Mouse (Mus musculus) olfactory bulb, adult 2 months (tissue): Measurements from ENCODE around the gene Rabep1. TPM values are rescaled to one million over a fixed set of nuclear protein-coding genes. Genes with fewer than 3 reads are reported as not detected.

Experiments
- H3K27ac ChIP-seq: fragments of 200-500 bp; 2 replicates; pipeline ENCODE4 v1.5.1; 2012; ENCODE audit warnings: low read depth, low read length; ENCODE audit not compliant: insufficient read depth
- H3K4me1 ChIP-seq: fragments of 200-500 bp; 2 replicates; pipeline ENCODE4 v1.6.1; 2012; ENCODE audit warnings: low read length; ENCODE audit not compliant: control insufficient read depth, insufficient read depth
- H3K4me3 ChIP-seq: fragments of 200-500 bp; 2 replicates; pipeline ENCODE4 v1.5.1; 2012; ENCODE audit warnings: mild to moderate bottlenecking, low read depth, low read length, moderate library complexity; ENCODE audit not compliant: insufficient read depth
- CTCF ChIP-seq: fragments of 200-500 bp; IDR thresholded peaks from 2 replicates; pipeline ENCODE4 v1.5.1; 2012; ENCODE audit warnings: low read depth, mild to moderate bottlenecking, low read length, moderate library complexity; ENCODE audit not compliant: insufficient read depth
- POLR2A ChIP-seq: fragments of 200-500 bp; IDR thresholded peaks from 2 replicates; pipeline ENCODE4 v1.6.1; 2012; ENCODE audit warnings: mild to moderate bottlenecking, low read depth, low read length, moderate library complexity; ENCODE audit not compliant: insufficient read depth
- WGBS: fragments of 180-500 bp; shearing (Covaris S2); methylation state at CpG from one replicate; pipeline ENCODE4 v1.1.7; 2018; 5-methylcytosine and 5-hydroxymethylcytosine counted together
- polyA plus RNA-seq: library from polyadenylated mRNA; stranded (reverse); fragments of >200 nt; gene quantifications from 2 replicates; pipeline ENCODE4 v1.2.4, GENCODE M21; 2012; ENCODE audit warnings: low replicate concordance; ENCODE audit not compliant: missing spikeins, insufficient read depth, insufficient read length

The Rabep1 gene
- polyA plus RNA-seq = not detected in 2 replicates

DNA sequence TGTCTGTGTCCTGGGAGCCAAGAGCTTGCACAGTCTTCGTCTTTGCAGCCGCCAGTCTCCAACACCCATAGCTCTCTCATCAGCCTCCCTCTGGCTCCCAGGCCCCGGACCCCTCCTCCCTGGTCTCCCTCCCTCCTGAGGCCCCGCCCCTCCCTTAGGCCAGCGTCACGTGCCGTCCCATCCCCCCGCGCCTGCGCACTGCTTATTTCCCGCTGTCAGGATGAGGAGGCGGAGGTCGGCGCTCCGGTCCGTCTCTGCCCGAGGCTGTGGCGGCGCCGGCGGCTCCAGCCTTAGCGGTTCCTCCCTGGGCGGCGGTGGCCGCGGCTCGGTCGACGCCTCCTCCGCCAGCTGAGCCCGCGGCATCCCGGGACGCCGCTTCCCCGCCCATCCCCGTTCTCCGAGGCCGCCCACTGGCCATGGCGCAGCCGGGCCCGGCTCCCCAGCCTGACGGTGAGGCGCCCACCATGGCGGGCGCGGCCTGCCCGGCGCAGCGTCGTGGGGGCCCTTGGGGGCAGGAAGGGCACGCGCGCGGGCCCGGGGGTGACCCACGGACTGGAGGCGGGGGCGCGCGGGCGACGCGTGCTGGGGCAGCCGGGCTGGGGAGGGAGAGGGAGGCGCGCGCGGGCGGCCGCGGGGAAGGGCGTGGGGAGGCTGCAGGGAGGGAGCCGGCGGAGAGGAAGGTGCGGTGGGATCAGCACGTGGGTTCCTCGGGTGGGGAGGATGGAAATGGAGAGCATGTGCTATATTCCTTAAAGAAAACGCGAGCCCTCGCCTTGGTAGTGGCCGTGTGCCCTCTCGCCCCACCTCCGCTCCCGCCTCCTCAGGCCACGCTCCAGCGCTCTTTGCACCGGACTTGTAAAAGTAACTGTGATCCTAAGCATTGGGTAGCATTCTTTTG is at the start of gene Rabep1:
Rabep1 (plus strand) TSS at position 220 of the 898 bp plus-strand sequence.
- WGBS = under 1% methylated on average over 79 of the region's 88 CpGs
- Histone ChIP-seq H3K27ac (peak within 1 kb of the TSS; percentile 78), H3K4me1 (peaks cover 5% of the 10 kb centered on the region; the same call in 1 of the 2 replicates), H3K4me3 (peak within 1 kb of the TSS; percentile 99)
- TF ChIP-seq CTCF (no peak), POLR2A (peak; percentile 89)

GRCm38 (mm10) chr11:70802208-70802864 is 42.2 kb upstream of the Rabep1 start:
- TF ChIP-seq POLR2A = no peak
- no peak for TF ChIP-seq CTCF

DNA sequence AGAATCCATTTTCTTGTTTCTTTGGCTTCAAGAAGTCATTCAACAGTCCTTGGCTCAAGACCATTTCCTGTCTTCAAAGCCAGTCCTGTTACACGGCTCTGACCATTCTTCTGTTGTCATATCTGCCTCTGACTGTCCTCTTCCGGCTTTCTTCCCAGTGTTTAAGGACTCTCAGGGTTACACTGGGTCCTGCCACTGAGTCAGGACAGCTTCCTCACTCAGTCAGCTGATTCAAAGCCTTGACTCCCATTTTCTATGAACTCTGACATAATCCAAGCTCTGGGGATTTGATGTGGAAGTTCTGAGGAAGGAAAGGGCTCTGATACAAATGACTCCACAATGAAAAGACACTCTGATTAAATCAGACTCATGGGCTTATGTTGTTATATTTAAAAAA is 41.7 kb upstream of the Rabep1 start:
- no peak overlapping the region for H3K4me3 ChIP-seq
- no peaks in the 10 kb centered on the region for H3K4me1 ChIP-seq
- no peak overlapping the region for H3K27ac ChIP-seq
- no peak for TF ChIP-seq CTCF
- no peak for TF ChIP-seq POLR2A
- 73% methylated on average over 2 of the region's 2 CpGs for WGBS

More at GRCm38 (mm10) chr11:70802208-70802864, 42.2 kb upstream of the Rabep1 start:
- WGBS = 93% methylated on average over 2 of the region's 2 CpGs
- Histone ChIP-seq H3K4me3 (no peak overlapping the region), H3K27ac (no peak overlapping the region), H3K4me1 (no peaks in the 10 kb centered on the region)

DNA sequence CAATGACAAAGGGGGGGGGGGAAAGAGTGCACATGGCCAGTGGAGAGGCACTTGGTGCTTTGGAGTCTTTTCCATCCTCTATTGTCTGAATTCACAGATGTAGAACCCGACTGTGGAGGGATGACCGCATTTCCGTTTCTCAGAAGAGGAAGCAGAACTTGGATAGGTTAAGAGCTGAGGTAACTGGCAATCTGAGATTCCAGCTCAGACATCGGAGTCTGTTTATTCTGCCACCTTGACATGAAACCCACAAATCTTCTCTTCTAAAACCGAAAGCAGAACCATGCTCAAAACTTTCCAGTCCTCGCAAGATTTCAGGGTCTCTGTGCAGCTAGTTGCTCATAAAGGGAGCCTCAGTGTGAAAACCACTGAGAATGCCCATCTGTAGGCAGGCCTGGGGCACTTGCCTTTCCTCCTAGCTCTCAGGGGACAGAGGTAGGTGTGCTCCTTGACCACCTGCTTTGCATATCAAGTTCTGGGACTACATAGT is 40.8 kb upstream of the Rabep1 start:
- TF ChIP-seq POLR2A (no peak), CTCF (no peak)
- Histone ChIP-seq H3K27ac (no peak overlapping the region), H3K4me1 (no peaks in the 10 kb centered on the region), H3K4me3 (no peak overlapping the region)
- WGBS = 87% methylated on average over 6 of the region's 6 CpGs

DNA sequence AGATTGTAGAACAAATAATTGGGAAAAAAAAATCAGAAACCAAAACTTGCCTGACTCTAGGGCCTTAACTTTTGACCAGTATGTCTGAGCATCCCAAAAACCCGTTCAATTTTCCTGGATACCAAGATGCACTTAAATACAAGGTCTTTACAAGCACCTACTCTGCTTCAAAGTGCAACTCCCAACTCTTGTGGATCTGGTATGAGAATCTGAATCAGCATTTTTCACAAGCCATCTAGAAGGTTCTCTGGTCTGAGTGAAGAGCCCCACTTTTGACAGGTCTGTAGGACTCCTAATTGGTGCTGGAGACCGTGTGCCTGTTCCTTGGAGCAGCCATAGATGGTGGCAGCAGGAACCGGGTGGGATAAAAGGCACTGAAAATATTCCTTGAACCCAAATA is 40.2 kb upstream of the Rabep1 start:
- Histone ChIP-seq H3K4me3 (no peak overlapping the region), H3K27ac (no peak overlapping the region), H3K4me1 (no peaks in the 10 kb centered on the region)
- no peak for TF ChIP-seq POLR2A
- TF ChIP-seq CTCF = no peak
- 82% methylated on average over 3 of the region's 3 CpGs for WGBS

DNA sequence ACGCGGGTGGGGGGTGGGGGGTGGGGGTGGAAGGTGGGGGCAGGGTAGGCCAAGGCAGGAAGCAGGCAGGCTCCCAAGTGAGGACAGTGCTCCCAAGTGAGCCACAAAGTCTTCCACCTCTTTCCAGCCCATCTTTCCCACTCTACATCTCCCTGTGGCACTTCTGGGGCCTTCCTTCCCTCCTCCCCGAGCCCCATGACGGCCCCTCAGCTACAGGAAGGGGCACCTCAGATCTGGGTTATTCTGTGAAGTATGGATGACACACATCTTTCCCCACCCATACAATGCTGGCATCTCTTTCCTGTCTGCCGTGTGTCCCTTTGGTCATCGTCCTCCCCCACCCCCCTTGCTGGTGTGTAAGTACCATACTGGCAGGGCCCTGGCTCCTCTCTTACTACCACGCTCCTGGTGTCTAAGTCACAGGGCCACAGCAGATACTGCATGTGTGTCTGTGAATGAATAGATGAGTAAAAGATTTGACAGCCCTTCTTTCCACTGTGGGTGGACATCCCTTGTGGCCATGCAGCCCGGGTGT is 38.9 kb upstream of the Rabep1 start:
- Histone ChIP-seq H3K27ac (no peak overlapping the region), H3K4me1 (no peaks in the 10 kb centered on the region), H3K4me3 (no peak overlapping the region)
- no peak for TF ChIP-seq POLR2A
- TF ChIP-seq CTCF = no peak
- WGBS = 81% methylated on average over 8 of the region's 8 CpGs

DNA sequence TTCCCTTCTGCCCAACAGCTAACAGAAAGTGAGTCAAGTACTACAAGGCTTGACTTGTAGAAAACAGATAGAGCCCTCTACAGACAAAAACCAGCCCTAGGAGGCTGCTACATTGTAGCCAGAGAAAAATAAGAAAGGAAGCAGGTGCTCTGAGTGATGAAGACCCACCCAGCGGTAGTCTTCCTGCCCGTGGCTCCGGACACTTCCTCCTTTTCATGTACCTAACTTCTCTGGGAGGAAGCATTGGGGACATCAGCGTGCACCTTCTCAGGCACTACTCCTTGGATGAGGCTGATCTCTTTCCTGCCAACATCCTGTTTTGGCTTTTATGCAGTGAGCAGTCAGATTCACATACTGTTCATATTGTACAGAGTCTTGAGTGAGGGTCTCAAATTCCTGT is 37.9 kb upstream of the Rabep1 start:
- TF ChIP-seq CTCF = no peak
- TF ChIP-seq POLR2A = no peak
- Histone ChIP-seq H3K27ac (no peak overlapping the region), H3K4me3 (no peak overlapping the region), H3K4me1 (no peaks in the 10 kb centered on the region)
- WGBS = 79% methylated on average over 4 of the region's 4 CpGs

DNA sequence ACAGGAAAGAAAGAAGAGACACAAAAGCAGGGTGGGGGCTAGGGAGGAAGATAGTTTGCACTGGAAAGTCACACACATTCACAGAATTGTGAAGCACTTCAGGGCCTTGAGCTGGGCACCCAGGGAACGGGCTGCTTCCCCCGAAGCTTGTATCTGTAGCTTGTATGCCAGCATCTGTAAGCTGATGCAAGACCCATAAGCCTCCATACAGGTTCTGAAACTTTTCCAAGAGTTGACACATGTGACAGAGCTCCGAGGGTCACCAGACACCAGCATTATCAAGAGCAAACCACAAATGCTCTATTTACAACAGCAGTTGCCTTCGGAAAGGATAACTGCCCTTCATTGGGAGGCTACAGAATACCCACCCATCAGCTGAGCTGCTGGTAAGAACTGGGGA is 36.9 kb upstream of the Rabep1 start:
- no peak for TF ChIP-seq CTCF
- no peak for TF ChIP-seq POLR2A
- Histone ChIP-seq H3K4me1 (no peaks in the 10 kb centered on the region), H3K4me3 (no peak overlapping the region), H3K27ac (no peak overlapping the region)
- WGBS = 88% methylated on average over 4 of the region's 4 CpGs
